Mouse (Mus musculus): ENCODE results near the gene Tbc1d25. TPM values are rescaled to one million over a fixed set of nuclear protein-coding genes. Genes with fewer than 3 reads are reported as not detected.
A peak's percentile ranks its signal among the peaks of the same experiment; 100 is the strongest.

Gene Tbc1d25
- polyA plus RNA-seq, 2 experiments, result 12.2 to 19.4 TPM

DNA sequence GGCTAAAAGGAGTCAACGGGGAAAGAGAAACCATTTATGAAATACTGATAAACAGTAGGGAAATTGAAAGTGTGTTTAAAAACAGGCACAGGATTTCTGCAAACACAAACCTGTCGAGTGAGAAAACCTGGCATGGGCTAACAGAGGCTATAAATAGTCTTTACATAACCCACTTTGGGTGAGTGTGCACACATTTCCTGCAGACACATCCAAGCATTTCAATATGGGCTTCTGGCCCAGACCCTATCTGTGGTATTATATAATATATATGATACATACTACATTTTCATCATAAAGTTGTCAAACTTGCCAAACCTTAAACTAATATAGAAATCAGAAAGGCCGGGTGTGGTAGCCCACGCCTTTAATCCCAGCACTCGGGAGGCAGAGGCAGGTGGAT, 12.9 kb downstream of the Tbc1d25 start:
- no peaks in the 10 kb centered on the region for H3K27me3 ChIP-seq (ENCODE audit: control insufficient read depth, insufficient read depth, low read length)
- DNase-seq (ENCODE audit: low spot score), result no peak
- no peak overlapping the region for H3K4me2 ChIP-seq (replicated peaks; ENCODE audit: low read depth, low read length, severe bottlenecking)
- no peak overlapping the region for H3K27ac ChIP-seq (replicated peaks; ENCODE audit: low read depth, low read length)
- no peak for TF ChIP-seq POLR2A (IDR thresholded peaks at IDR 0.05; ENCODE audit: borderline replicate concordance, extremely low read depth, insufficient read depth, insufficient read length)
- no peaks in the 10 kb centered on the region for H3K9me3 ChIP-seq (ENCODE audit: control insufficient read depth, low read length)
- no peak overlapping the region for H3K9ac ChIP-seq (ENCODE audit: low read depth, low read length, severe bottlenecking)
- WGBS, result 84% methylated on average over 5 of the region's 5 CpGs
- H3K4me1 ChIP-seq (ENCODE audit: control insufficient read depth, insufficient read depth, low read length), result no peaks in the 10 kb centered on the region
- no peak overlapping the region for H3K4me3 ChIP-seq (replicated peaks; ENCODE audit: low read length)
- 0 out of 2 replicates have a peak, but pooled peaks cover 3% of the 10 kb centered on the region for H3K36me3 ChIP-seq (ENCODE audit: control insufficient read depth, insufficient read depth, low read length)
- ATAC-seq (ENCODE audit: low FRiP score, low read depth), result no peak

DNA sequence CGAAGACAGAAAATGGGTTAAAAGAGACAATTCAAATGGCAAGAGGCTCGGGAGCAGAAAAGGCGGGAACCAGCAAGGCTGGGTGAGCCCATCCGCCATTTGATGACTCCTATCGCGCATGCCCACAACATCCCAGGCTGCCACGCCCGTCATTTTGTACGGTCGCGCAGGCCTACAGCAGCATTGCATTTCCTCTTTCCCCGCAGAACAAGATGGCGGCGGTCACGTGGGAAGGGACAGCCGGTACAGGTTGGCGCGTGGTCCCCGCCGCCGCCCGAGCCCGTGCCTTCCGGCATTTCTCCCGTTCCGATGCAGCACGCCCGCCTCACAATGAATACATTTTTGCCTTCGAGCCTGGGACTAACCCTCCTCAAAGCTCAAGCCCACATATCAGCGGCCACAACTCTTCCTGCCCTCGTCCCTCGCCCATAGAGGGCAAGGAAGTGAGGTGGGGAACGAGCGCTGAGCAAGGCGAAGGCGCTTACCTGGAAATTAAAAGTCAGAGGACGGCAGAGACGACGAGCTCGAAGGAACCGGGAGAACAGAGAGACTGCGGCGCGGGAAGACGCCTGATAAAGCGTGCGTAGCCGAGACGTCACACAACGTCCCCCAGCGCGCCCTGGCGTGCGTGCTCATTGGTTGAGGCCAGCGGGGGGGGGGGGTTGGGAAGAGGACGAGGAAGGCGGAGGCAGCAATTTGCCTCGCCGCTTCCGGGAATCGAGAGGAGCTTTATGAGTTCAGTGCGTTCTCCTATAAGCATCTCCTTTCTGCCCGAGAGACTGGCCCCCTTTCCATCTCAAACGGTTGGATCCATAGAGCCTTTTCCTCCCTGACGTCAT, 30.6 kb downstream of the Tbc1d25 start, which contains the start of gene Rbm3:
Rbm3 (minus strand) TSS at position 728 of the 839 bp plus-strand sequence.
- H3K27ac ChIP-seq (replicated peaks; ENCODE audit: low read depth, low read length), result peak within 1 kb of the TSS; percentile 97
- TF ChIP-seq POLR2A (IDR thresholded peaks at IDR 0.05; ENCODE audit: borderline replicate concordance, extremely low read depth, insufficient read depth, insufficient read length), result peak; percentile 45; the same call in 1 of the 2 replicates
- DNase-seq (ENCODE audit: low spot score) (peak; percentile 89), ATAC-seq (ENCODE audit: low FRiP score, low read depth) (peak; percentile 96)
- H3K9me3 ChIP-seq (ENCODE audit: control insufficient read depth, low read length), result no peaks in the 10 kb centered on the region
- H3K4me3 ChIP-seq (replicated peaks; ENCODE audit: low read length), result peak within 1 kb of the TSS; percentile 60
- no peaks in the 10 kb centered on the region for H3K27me3 ChIP-seq (ENCODE audit: control insufficient read depth, insufficient read depth, low read length)
- H3K9ac ChIP-seq (ENCODE audit: low read depth, low read length, severe bottlenecking), result peak within 1 kb of the TSS; percentile 78
- peaks cover 27% of the 10 kb centered on the region for H3K36me3 ChIP-seq (ENCODE audit: control insufficient read depth, insufficient read depth, low read length)
- peak within 1 kb of the TSS; percentile 63 for H3K4me2 ChIP-seq (replicated peaks; ENCODE audit: low read depth, low read length, severe bottlenecking)
- 0 out of 2 replicates have a peak, but pooled peaks cover 7% of the 10 kb centered on the region for H3K4me1 ChIP-seq (ENCODE audit: control insufficient read depth, insufficient read depth, low read length)
- 25% methylated on average over 59 of the region's 65 CpGs for WGBS

DNA sequence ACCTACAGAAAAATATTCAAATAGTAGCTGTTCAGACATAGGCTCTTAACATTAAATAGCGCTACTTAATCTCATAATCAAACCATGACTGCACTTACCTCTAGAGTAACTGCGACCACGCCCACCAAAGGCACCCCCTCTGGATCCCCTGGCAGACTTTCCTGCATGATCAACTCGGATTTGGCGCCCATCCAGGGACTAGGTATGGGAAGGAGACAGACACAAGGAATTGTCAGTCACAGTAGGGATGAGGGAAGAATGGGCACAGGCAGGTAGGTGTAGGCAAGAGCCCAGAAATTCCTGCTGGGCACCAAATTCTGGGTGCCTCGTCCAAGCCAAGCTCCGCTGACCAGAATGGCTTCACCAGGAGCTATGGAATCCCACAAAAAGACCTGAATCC, 32.2 kb downstream of the Tbc1d25 start:
- Histone ChIP-seq H3K27ac (replicated peaks; ENCODE audit: low read depth, low read length) (no peak overlapping the region), H3K4me1 (ENCODE audit: control insufficient read depth, insufficient read depth, low read length) (0 out of 2 replicates have a peak, but pooled peaks cover 7% of the 10 kb centered on the region), H3K9me3 (ENCODE audit: control insufficient read depth, low read length) (no peaks in the 10 kb centered on the region), H3K27me3 (ENCODE audit: control insufficient read depth, insufficient read depth, low read length) (no peaks in the 10 kb centered on the region), H3K36me3 (ENCODE audit: control insufficient read depth, insufficient read depth, low read length) (peaks cover 27% of the 10 kb centered on the region), H3K9ac (ENCODE audit: low read depth, low read length, severe bottlenecking) (peak overlapping the region; percentile 78), H3K4me2 (replicated peaks; ENCODE audit: low read depth, low read length, severe bottlenecking) (peak overlapping the region; percentile 63), H3K4me3 (replicated peaks; ENCODE audit: low read length) (peak overlapping the region; percentile 60)
- ATAC-seq (ENCODE audit: low FRiP score, low read depth) (no peak), DNase-seq (ENCODE audit: low spot score) (no peak)
- TF ChIP-seq POLR2A (IDR thresholded peaks at IDR 0.05; ENCODE audit: borderline replicate concordance, extremely low read depth, insufficient read depth, insufficient read length), result no peak
- 80% methylated on average over 7 of the region's 7 CpGs for WGBS

DNA sequence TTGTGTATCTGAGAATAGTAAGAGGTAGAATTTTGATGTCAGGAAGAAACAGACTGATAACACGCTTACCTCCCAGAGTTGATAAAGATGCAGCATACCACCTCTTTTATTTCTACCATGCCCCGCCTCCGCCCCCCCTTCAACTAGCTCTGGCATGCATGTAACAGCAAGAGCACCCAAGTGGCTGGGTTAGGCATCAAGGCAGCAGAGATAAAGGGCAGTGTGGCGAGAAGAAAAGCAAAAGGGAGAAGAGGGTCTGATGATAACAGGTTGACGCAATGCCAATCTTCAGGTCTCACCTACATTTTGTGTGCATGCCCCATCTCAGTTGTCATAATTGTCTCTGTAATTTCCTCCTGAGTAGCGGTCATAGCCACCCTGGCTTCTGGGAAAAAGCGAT, 33.0 kb downstream of the Tbc1d25 start:
- Histone ChIP-seq H3K27ac (replicated peaks; ENCODE audit: low read depth, low read length) (no peak overlapping the region), H3K9ac (ENCODE audit: low read depth, low read length, severe bottlenecking) (no peak overlapping the region), H3K9me3 (ENCODE audit: control insufficient read depth, low read length) (no peaks in the 10 kb centered on the region), H3K4me3 (replicated peaks; ENCODE audit: low read length) (no peak overlapping the region), H3K27me3 (ENCODE audit: control insufficient read depth, insufficient read depth, low read length) (no peaks in the 10 kb centered on the region), H3K36me3 (ENCODE audit: control insufficient read depth, insufficient read depth, low read length) (peaks cover 31% of the 10 kb centered on the region), H3K4me1 (ENCODE audit: control insufficient read depth, insufficient read depth, low read length) (0 out of 2 replicates have a peak, but pooled peaks cover 7% of the 10 kb centered on the region), H3K4me2 (replicated peaks; ENCODE audit: low read depth, low read length, severe bottlenecking) (no peak overlapping the region)
- no peak for DNase-seq (ENCODE audit: low spot score)
- WGBS, result 86% methylated on average over 7 of the region's 7 CpGs
- no peak for ATAC-seq (ENCODE audit: low FRiP score, low read depth)
- TF ChIP-seq POLR2A (IDR thresholded peaks at IDR 0.05; ENCODE audit: borderline replicate concordance, extremely low read depth, insufficient read depth, insufficient read length), result no peak

DNA sequence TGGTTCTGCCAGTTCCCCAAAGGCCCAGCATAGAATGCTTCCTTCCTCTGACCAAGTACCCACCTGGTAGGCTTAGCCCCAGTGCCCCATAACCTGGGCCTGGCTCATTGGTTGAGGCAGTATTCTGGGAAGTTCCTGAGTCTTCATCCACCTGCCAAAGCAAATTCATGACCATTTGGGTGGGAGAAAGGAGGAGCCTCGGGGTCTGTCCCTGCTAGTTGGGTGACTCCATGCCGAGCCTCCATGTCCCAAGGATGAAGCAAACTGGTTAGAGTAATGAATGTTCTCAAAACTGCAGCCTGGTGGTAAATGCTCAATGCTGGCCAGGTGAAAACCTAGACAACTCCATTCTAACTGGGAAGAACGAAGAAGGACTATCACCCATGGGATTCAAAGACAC, 34.9 kb downstream of the Tbc1d25 start:
- Histone ChIP-seq H3K9me3 (ENCODE audit: control insufficient read depth, low read length) (no peaks in the 10 kb centered on the region), H3K27ac (replicated peaks; ENCODE audit: low read depth, low read length) (no peak overlapping the region), H3K4me2 (replicated peaks; ENCODE audit: low read depth, low read length, severe bottlenecking) (no peak overlapping the region), H3K27me3 (ENCODE audit: control insufficient read depth, insufficient read depth, low read length) (no peaks in the 10 kb centered on the region), H3K4me1 (ENCODE audit: control insufficient read depth, insufficient read depth, low read length) (0 out of 2 replicates have a peak, but pooled peaks cover 7% of the 10 kb centered on the region), H3K9ac (ENCODE audit: low read depth, low read length, severe bottlenecking) (no peak overlapping the region), H3K4me3 (replicated peaks; ENCODE audit: low read length) (no peak overlapping the region), H3K36me3 (ENCODE audit: control insufficient read depth, insufficient read depth, low read length) (peaks cover 31% of the 10 kb centered on the region)
- no peak for TF ChIP-seq POLR2A (IDR thresholded peaks at IDR 0.05; ENCODE audit: borderline replicate concordance, extremely low read depth, insufficient read depth, insufficient read length)
- WGBS, result 75% methylated on average over 3 of the region's 3 CpGs
- DNase-seq (ENCODE audit: low spot score), result no peak
- no peak for ATAC-seq (ENCODE audit: low FRiP score, low read depth)
